Mouse (Mus musculus) heart, postnatal 0 days (tissue): Measurements from ENCODE around the gene Mus81. TPM values are rescaled to one million over a fixed set of nuclear protein-coding genes. Genes with fewer than 3 reads are reported as not detected.

Experiments
- ATAC-seq: fragments of 200-750 bp; cut with Nextera tagmentation; 2 replicates; pipeline ENCODE4 v1.8.0; 2017; ENCODE audit warnings: low read depth, moderate number of reproducible peaks, moderate library complexity; ENCODE audit not compliant: insufficient read depth
- DNase-seq: peaks from one replicate; pipeline ENCODE4 v3.0.0-alpha.2; 2016; ENCODE audit warnings: low spot score
- H3K27ac ChIP-seq: fragments of 300-500 bp; sonication (generic); 2 replicates; pipeline ENCODE4 v1.5.1; 2014; ENCODE audit warnings: low read depth, mild to moderate bottlenecking
- H3K27me3 ChIP-seq: fragments of 300-500 bp; sonication (generic); 2 replicates; pipeline ENCODE4 v1.6.1; 2014; ENCODE audit warnings: low read length, mixed read lengths; ENCODE audit not compliant: control insufficient read depth, insufficient read depth
- H3K36me3 ChIP-seq: fragments of 300-500 bp; sonication (generic); replicated peaks from 2 replicates; pipeline ENCODE4 v1.6.1; 2014; ENCODE audit warnings: low read length, mixed read lengths; ENCODE audit not compliant: control insufficient read depth, insufficient read depth
- H3K4me1 ChIP-seq: fragments of 300-500 bp; sonication (generic); 2 replicates; pipeline ENCODE4 v1.6.1; 2014; ENCODE audit warnings: antibody characterized with exemption; ENCODE audit not compliant: control insufficient read depth, insufficient read depth
- H3K4me2 ChIP-seq: fragments of 300-500 bp; sonication (generic); 2 replicates; pipeline ENCODE4 v1.6.1; 2014; ENCODE audit warnings: low read depth, mild to moderate bottlenecking, low read length, moderate library complexity
- H3K4me3 ChIP-seq: fragments of 300-500 bp; sonication (generic); 2 replicates; pipeline ENCODE4 v1.5.1; 2014; ENCODE audit warnings: low read depth, low read length
- H3K9ac ChIP-seq: fragments of 300-500 bp; sonication (generic); replicated peaks from 2 replicates; pipeline ENCODE4 v1.6.1; 2014; ENCODE audit warnings: low read depth, low read length, mixed read lengths
- H3K9me3 ChIP-seq: fragments of 300-500 bp; sonication (generic); replicated peaks from 2 replicates; pipeline ENCODE4 v1.6.1; 2016; ENCODE audit warnings: low read length; ENCODE audit not compliant: control insufficient read depth
- CTCF ChIP-seq: IDR thresholded peaks from 2 replicates; pipeline ENCODE4 v1.5.1; 2016; ENCODE audit warnings: antibody characterized with exemption, control low read depth, low read depth
- EP300 ChIP-seq: IDR thresholded peaks from 2 replicates; pipeline ENCODE4 v1.6.1; 2016; ENCODE audit warnings: antibody characterized with exemption, low read depth
- WGBS: fragments of 180-500 bp; shearing (Covaris S2); extraction: QIAGEN DNeasy Blood & Tissue Kit; methylation state at CpG from one replicate; pipeline ENCODE4 v1.1.7; 2014; 5-methylcytosine and 5-hydroxymethylcytosine counted together
- polyA plus RNA-seq: library from polyadenylated mRNA; unstranded; fragments of >200 nt; fragmentation: Nextera tagmentation; extraction: Ambion mirVana; gene quantifications from 2 replicates; pipeline ENCODE4 v1.2.1, GENCODE M21; 2015
- total RNA-seq: library from RNA; depleted of rRNA; stranded (reverse); fragments of >200 nt; gene quantifications from 2 replicates; pipeline ENCODE4 v1.2.3, GENCODE M21; 2014; ENCODE audit warnings: low replicate concordance

The Mus81 gene
- total and polyA plus RNA-seq, 2 experiments from 2014 or later = 36.8 to 45.8 TPM

DNA sequence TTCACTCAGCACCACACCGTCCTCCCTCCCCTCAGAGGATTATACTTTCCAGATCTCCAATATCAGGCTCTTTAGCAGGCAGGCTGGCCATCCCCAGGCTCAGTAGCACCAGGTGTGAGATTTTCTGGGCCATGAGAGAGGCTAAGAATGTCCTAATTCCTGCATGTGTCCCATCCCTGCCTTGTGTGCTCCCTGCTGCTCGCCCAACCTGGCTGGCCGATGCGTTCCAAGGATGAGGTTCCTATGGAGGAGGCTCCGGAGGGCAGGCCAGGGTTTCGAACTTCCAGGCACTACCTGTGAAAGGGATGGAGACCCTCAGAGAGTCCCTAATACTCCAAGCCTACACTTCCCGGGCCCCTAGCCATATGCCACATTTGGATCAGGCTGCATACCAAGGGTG is 2.4 kb downstream of the Mus81 start:
- DNase-seq = no peak
- H3K36me3 ChIP-seq = peaks cover 55% of the 10 kb centered on the region
- ATAC-seq = no peak
- H3K4me2 ChIP-seq = no peak overlapping the region
- H3K4me1 ChIP-seq = peaks cover 12% of the 10 kb centered on the region; the same call in 1 of the 2 replicates
- H3K4me3 ChIP-seq = no peak overlapping the region
- H3K9ac ChIP-seq = no peak overlapping the region
- H3K9me3 ChIP-seq = no peaks in the 10 kb centered on the region
- WGBS = 90% methylated on average over 7 of the region's 7 CpGs
- no peak for TF ChIP-seq EP300
- TF ChIP-seq CTCF = no peak
- no peak overlapping the region for H3K27ac ChIP-seq
- no peaks in the 10 kb centered on the region for H3K27me3 ChIP-seq

DNA sequence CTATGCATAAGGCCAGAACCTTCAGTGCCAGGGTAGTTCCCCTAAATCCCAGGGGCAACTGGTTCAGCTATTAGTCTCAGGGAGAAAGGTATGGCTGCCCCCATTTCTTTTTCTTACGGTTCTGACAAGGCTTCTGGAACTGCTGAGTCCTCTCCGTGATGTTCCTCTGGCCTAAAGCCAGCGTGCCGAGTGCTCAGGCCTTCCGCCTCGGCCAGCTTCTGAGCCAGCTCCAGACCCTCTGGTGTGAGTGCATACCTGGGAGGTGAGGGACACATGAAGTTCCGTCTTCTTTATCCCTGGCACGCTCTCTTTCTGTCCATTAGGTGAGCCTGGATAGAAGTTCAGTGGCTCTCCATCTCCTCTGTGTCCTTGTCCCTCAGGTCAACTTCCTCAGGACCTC is 2.8 kb downstream of the Mus81 start:
- H3K9me3 ChIP-seq = no peaks in the 10 kb centered on the region
- DNase-seq (no peak), ATAC-seq (no peak)
- peaks cover 12% of the 10 kb centered on the region; the same call in 1 of the 2 replicates for H3K4me1 ChIP-seq
- H3K4me2 ChIP-seq = no peak overlapping the region
- H3K9ac ChIP-seq = no peak overlapping the region
- TF ChIP-seq EP300 (no peak), CTCF (no peak)
- WGBS = 71% methylated on average over 8 of the region's 8 CpGs
- no peaks in the 10 kb centered on the region for H3K27me3 ChIP-seq
- no peak overlapping the region for H3K27ac ChIP-seq
- H3K4me3 ChIP-seq = no peak overlapping the region
- peaks cover 60% of the 10 kb centered on the region for H3K36me3 ChIP-seq

DNA sequence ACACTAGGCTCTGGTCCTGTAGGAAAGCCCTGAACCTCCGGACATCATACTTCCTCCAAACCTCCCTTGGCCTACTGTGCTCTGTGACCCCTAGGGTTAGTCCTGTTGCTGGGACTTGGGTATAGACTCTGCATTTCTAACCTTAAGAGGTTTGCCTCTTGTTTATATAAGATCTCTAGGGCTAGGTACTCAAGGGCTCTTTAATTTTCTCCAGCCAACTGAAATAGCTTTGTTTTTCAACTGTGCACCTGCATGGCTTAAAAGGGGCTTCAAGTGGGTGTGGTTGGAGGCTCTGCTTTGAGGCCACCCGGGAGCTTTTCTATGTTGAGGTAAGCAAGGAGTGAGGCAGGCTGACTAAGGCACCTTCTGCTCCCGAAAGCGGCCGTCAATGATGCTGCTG is 3.7 kb downstream of the Mus81 start:
- Histone ChIP-seq H3K4me3 (no peak overlapping the region), H3K36me3 (peaks cover 68% of the 10 kb centered on the region), H3K4me2 (no peak overlapping the region), H3K27me3 (no peaks in the 10 kb centered on the region), H3K9ac (no peak overlapping the region), H3K4me1 (peaks cover 12% of the 10 kb centered on the region; the same call in 1 of the 2 replicates), H3K9me3 (no peaks in the 10 kb centered on the region), H3K27ac (no peak overlapping the region)
- TF ChIP-seq EP300 = no peak
- ATAC-seq (no peak), DNase-seq (no peak)
- 83% methylated on average over 5 of the region's 5 CpGs for WGBS

DNA sequence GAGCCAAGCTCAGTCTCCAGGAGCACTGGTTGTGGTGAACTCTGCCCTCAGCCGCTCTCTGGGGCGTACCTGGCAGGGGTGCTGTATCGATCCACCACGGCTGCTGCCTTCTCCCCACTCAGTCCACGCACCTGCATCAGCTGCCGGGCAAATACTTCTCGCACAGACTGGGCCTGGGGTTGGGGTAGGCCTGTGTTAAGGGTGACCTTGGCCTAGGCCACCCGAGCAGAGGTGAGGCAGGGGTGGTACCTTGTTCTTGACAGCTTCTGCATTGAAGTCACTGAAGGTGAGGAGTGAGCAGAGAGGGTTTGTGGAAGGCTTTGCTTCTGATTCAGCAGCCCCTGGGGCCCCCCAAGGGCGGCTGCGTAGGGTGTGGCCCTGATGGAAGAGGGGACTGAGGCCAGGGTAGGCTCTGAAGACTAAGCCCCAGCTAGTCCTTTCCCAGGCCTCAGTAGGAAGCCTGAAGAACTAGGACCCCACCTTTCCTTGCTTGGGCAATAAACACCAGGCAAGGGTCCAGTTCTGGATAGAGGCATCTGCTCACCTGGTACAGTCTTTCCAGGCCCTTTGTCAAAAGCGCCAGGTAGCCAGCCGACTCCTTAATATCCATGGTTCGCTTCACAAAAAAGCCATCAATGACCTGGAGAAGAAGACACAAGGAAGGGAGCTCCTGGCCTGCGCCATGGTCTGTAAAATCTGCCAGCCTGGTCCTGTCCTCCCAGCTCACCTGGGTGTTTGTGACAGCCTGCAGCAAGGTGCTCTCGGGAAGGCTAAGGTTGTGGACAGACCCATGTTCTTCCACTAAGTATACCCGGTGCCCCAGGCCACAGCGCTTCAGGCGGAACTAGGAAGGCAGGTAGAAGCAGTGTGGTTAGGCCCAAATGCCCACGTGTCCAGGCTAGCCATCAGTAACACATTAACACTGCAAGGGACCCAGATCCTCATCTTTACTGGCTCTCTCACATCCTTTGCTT is 4.5 kb downstream of the Mus81 start:
- H3K27me3 ChIP-seq = no peaks in the 10 kb centered on the region
- H3K4me2 ChIP-seq = no peak overlapping the region
- H3K4me3 ChIP-seq = no peak overlapping the region
- ATAC-seq = no peak
- TF ChIP-seq EP300 (no peak), CTCF (no peak)
- H3K4me1 ChIP-seq = peaks cover 9% of the 10 kb centered on the region; the same call in 1 of the 2 replicates
- no peak for DNase-seq
- no peak overlapping the region for H3K27ac ChIP-seq
- peaks cover 68% of the 10 kb centered on the region for H3K36me3 ChIP-seq
- no peaks in the 10 kb centered on the region for H3K9me3 ChIP-seq
- 92% methylated on average over 19 of the region's 19 CpGs for WGBS
- H3K9ac ChIP-seq = no peak overlapping the region

DNA sequence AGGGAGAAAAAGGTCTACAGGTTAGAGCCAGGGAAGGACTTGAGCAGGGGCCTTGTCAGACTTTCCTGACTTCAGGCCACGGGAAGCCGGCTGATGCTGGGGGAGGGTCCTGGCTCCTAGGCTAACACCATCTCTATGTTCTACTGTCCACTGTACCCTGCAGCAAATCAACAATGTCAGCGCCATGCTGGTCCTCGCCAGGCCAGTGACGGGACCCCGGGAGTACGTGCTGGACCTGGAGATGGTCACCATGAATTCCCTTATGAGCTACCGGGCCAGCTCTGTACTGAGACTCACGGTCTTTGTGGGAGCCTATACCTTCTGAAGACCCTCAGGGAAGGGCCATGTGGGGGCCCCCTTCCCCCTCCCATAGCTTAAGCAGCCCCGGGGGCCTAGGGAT is 6.8 kb downstream of the Mus81 start:
- H3K4me2 ChIP-seq = no peak overlapping the region
- no peak overlapping the region for H3K27ac ChIP-seq
- H3K9me3 ChIP-seq = no peaks in the 10 kb centered on the region
- H3K36me3 ChIP-seq = peaks cover 73% of the 10 kb centered on the region
- no peak for TF ChIP-seq CTCF
- no peak for TF ChIP-seq EP300
- 92% methylated on average over 10 of the region's 10 CpGs for WGBS
- no peak overlapping the region for H3K4me3 ChIP-seq
- H3K9ac ChIP-seq = no peak overlapping the region
- no peaks in the 10 kb centered on the region for H3K27me3 ChIP-seq
- no peak for ATAC-seq
- DNase-seq = no peak
- H3K4me1 ChIP-seq = no peaks in the 10 kb centered on the region
